Mouse (Mus musculus): Measurements from ENCODE around the gene Saa3. TPM values are rescaled to one million over a fixed set of nuclear protein-coding genes. Genes with fewer than 3 reads are reported as not detected.
"Not testable (repeated sequence)": the region's sequence is repeated elsewhere in the genome, so short reads cannot be mapped to it uniquely, and the experiment has no call there.

Gene Saa3
- polyA plus RNA-seq, 1 experiment from 2014 or later, result 0.55 TPM

DNA sequence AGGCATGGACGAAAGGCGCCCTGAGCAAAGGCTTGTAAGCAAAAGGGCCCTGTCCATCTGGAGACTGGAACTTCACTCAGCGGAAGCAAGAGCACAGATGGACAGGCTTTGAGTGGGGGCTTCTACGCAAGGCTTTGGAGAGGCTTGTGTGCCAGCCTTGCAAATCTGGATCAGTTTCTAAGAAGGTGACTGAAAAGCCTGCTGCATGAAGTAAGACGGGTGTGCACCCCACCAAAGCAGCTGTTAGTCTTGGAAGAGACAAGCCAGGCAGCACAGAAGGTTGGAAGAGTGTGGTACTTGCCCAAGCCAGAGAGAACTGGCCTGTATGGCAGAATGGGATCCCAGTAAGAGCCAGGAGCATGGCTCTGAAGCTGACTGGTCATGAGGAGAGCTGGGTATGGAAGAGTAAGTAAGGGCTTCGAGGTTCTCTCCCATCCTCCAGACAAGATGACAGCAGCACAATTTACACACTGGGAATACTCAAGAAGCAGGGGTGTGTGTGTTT, 14.9 kb downstream of the Saa3 start:
- H3K27ac ChIP-seq, result no peak overlapping the region
- ATAC-seq (replicated peaks; ENCODE audit: low FRiP score), result no peak
- no peak overlapping the region for H3K4me2 ChIP-seq
- 92% methylated on average over 6 of the region's 6 CpGs for WGBS
- no peaks in the 10 kb centered on the region for H3K9me3 ChIP-seq (replicated peaks)
- H3K4me1 ChIP-seq, result no peaks in the 10 kb centered on the region
- no peak overlapping the region for H3K4me3 ChIP-seq (replicated peaks)
- peaks cover 97% of the 10 kb centered on the region for H3K36me3 ChIP-seq
- no peaks in the 10 kb centered on the region for H3K27me3 ChIP-seq
- no peak overlapping the region for H3K9ac ChIP-seq

DNA sequence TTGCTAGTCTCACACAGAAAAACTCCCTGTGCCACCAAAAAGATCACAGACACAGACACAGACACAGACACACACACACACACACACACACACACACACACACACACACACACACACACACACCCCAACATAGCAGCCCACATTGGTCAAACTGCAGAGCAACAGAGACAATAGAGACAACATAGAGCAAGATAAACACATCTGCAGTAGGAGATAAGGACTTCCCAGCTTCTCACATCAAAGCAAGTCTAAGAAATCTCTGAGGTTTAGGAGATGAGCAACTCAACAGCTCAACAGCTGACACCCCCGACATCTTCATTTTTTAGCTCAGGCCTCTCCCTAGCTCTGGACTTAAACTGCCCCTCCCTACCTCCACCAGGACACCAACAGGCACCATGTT, 18.7 kb downstream of the Saa3 start:
- no peak for ATAC-seq (replicated peaks; ENCODE audit: low FRiP score)
- no peak overlapping the region for H3K4me3 ChIP-seq (replicated peaks)
- H3K27ac ChIP-seq, result no peak overlapping the region
- no peak overlapping the region for H3K9ac ChIP-seq
- no peaks in the 10 kb centered on the region for H3K9me3 ChIP-seq (replicated peaks)
- no peak overlapping the region for H3K4me2 ChIP-seq
- 86% methylated on average over 1 of the region's 1 CpGs for WGBS
- peaks cover 84% of the 10 kb centered on the region for H3K36me3 ChIP-seq
- no peaks in the 10 kb centered on the region for H3K27me3 ChIP-seq
- H3K4me1 ChIP-seq, result no peaks in the 10 kb centered on the region

DNA sequence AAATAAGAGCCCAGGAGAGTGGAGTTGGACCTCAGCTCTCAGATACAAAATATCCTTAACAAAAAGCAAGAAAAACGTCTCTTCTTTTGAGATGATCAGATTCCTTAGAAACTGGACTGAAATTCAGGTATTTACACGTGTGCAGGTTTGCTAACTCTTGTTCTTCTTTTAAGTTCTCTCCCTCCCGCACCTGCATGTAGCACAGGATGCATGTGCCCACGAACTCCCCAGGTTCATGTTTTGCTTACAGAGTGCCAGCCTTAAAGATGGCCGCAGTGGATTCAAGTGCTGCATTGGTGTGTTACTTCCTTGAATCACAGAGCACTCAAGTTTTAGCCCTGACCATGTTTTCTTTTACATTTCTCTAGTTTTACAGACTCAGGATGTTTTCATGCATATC, 28.7 kb downstream of the Saa3 start:
- no peak overlapping the region for H3K4me3 ChIP-seq (replicated peaks)
- no peak overlapping the region for H3K27ac ChIP-seq
- 86% methylated on average over 5 of the region's 5 CpGs for WGBS
- H3K36me3 ChIP-seq, result peaks cover 42% of the 10 kb centered on the region
- no peak for ATAC-seq (replicated peaks; ENCODE audit: low FRiP score)
- H3K4me1 ChIP-seq, result no peaks in the 10 kb centered on the region
- H3K4me2 ChIP-seq, result no peak overlapping the region
- no peak overlapping the region for H3K9ac ChIP-seq
- no peaks in the 10 kb centered on the region for H3K9me3 ChIP-seq (replicated peaks)
- H3K27me3 ChIP-seq, result no peaks in the 10 kb centered on the region

DNA sequence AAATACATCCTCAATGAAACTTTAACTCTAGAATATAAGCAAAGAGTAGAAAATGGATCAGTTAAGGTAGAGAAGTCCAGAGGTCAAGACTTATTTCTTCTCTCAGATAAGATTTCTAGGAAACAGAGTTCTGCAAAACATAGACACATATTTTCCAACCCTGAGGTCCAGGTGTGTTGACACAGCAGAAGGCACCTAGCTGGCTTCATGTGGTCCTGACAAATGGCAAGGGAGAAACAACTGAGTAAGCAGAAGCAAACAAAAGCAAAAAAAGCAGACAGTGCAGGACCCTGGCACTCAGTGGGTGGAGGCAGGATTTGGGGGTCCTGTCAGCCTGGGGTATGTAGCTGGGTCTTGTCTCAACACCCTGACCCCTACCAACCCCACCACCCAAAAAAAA, 34.8 kb downstream of the Saa3 start:
- Histone ChIP-seq H3K27me3 (no peaks in the 10 kb centered on the region), H3K36me3 (no peaks in the 10 kb centered on the region), H3K4me3 (replicated peaks) (no peak overlapping the region), H3K9me3 (replicated peaks) (no peaks in the 10 kb centered on the region), H3K27ac (no peak overlapping the region), H3K4me2 (no peak overlapping the region), H3K4me1 (no peaks in the 10 kb centered on the region), H3K9ac (no peak overlapping the region)
- ATAC-seq (replicated peaks; ENCODE audit: low FRiP score), result no peak

DNA sequence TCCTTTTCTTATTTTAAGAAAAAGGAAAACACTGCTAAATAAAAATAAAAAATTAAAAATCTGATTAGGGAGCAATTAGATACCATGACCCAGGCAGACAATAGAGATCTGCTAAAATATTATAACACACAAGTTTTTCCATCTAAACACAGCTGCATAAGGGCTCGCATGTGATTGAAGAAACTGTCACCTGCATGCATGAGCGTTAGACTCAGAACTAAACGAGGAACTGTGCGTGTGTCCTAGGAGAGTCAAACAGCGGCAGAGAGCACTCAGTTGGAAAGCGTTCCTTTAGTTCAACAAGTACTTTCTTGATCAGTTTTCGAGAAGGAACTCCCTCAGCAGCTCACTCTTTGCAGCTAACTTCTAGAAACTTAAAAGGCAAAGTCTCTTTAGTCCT, 36.5 kb downstream of the Saa3 start:
- not testable (repeated sequence) for H3K4me2 ChIP-seq; ATAC-seq (replicated peaks; ENCODE audit: low FRiP score); H3K27me3 ChIP-seq; H3K9ac ChIP-seq; H3K36me3 ChIP-seq; H3K4me1 ChIP-seq; H3K27ac ChIP-seq; H3K4me3 ChIP-seq (replicated peaks); H3K9me3 ChIP-seq (replicated peaks)
- WGBS, result 78% methylated on average over 7 of the region's 7 CpGs

DNA sequence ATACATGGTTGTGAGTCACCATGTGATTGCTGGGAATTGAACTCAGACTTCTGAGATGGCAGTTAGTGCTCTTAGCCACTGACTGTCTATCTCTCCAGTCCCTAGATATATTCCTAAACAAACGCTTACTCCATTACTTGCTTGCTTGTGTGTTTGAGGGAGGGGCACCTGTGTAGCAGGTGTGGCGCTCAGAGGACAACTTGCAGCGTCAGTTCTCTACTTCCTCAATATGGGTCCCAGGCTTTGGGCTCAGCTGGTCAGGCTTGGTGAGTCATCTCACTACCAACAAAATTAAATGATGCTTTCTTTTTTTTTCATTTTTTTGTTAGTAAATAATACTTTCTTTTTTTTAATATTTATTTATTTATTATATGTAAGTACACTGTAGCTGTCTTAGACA, 37.1 kb downstream of the Saa3 start:
- H3K27me3 ChIP-seq, result no peaks in the 10 kb centered on the region
- 96% methylated on average over 3 of the region's 3 CpGs for WGBS
- ATAC-seq (replicated peaks; ENCODE audit: low FRiP score), result no peak

DNA sequence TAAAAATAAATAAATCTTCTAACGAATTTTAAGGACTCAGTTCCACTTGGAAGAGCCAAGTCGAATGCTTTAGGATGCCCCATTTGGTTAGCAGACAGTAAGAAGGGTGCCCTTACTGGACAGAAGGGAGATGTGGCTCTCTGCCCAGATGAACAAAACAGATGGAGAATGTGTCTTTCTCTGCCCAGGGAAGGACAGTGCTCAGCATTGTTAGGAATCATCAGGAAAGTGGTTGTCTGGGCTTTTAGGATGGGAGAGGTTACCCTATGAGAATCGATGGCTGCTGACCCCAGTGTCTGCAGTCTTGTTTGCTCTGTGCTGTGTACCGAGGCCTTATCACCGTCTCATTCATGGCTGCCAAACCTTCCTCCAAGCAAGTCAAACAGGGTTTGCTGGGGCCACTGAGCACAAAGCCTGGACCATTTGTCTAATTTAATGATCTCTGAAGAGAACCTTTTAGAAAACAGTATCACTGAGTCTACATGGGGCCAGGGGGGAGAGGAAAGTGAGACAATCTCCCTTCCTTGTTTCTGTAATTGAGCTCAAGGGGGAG, 38.6 kb downstream of the Saa3 start:
- WGBS, result 38% methylated on average over 5 of the region's 5 CpGs
- Histone ChIP-seq H3K36me3 (no peaks in the 10 kb centered on the region), H3K9ac (no peak overlapping the region), H3K27ac (no peak overlapping the region), H3K9me3 (replicated peaks) (no peaks in the 10 kb centered on the region), H3K27me3 (no peaks in the 10 kb centered on the region), H3K4me1 (peaks cover 8% of the 10 kb centered on the region), H3K4me2 (no peak overlapping the region), H3K4me3 (replicated peaks) (no peak overlapping the region)
- peak; percentile 56; the same call in 1 of the 2 replicates for ATAC-seq (replicated peaks; ENCODE audit: low FRiP score)

More for the DNA sequence above, 37.1 kb downstream of the Saa3 start:
- H3K4me1 ChIP-seq, result no peaks in the 10 kb centered on the region; the same call in 1 of the 2 replicates
- no peaks in the 10 kb centered on the region for H3K36me3 ChIP-seq
- H3K4me3 ChIP-seq (replicated peaks), result no peak overlapping the region
- no peaks in the 10 kb centered on the region for H3K9me3 ChIP-seq (replicated peaks)
- H3K4me2 ChIP-seq, result no peak overlapping the region
- H3K9ac ChIP-seq, result no peak overlapping the region
- H3K27ac ChIP-seq, result no peak overlapping the region

DNA sequence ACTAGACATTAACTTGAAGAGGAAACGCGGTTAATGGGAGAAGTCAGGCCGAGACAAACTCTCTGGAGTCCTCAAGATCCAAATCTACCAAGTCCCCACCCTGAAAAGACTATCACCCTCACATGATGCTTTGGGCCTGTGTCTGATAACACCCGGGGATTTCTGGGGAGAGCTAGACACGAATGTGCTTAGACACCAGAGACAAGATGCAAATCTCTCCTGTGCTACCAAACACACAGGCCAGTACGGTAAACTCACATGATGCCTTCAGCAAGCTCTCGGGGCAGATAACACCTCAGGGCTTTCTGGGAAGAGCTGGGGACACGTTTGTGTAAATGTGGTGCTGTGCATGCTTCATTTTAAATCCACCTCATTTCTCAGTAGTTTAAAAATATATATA, 39.6 kb downstream of the Saa3 start:
- Histone ChIP-seq H3K4me3 (replicated peaks) (no peak overlapping the region), H3K4me2 (no peak overlapping the region), H3K4me1 (peaks cover 11% of the 10 kb centered on the region), H3K9me3 (replicated peaks) (no peaks in the 10 kb centered on the region), H3K9ac (no peak overlapping the region), H3K36me3 (no peaks in the 10 kb centered on the region), H3K27ac (no peak overlapping the region), H3K27me3 (no peaks in the 10 kb centered on the region)
- 83% methylated on average over 8 of the region's 8 CpGs for WGBS
- no peak for ATAC-seq (replicated peaks; ENCODE audit: low FRiP score)

DNA sequence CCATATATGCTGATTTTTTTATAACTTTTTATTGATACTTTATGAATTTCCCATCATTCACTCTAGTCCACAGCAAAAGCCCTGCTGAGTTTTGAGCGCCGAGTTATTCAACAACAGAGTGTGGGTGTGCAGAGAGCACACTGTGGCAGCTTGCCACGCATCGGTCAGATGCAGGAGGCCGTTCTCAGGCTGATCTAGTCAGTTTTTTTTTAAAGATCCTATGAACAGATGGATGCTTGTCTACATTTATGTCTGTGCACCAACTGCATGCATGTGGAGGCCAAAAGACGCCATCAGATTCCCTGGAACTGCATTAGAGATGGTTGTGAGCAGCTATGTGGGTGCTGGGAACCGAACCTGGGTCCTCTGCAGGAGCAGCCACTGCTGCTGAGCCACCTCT, 40.4 kb downstream of the Saa3 start:
- Histone ChIP-seq H3K27ac (no peak overlapping the region), H3K9me3 (replicated peaks) (no peaks in the 10 kb centered on the region), H3K4me2 (no peak overlapping the region), H3K4me3 (replicated peaks) (no peak overlapping the region), H3K9ac (no peak overlapping the region), H3K4me1 (peaks cover 11% of the 10 kb centered on the region), H3K27me3 (no peaks in the 10 kb centered on the region), H3K36me3 (no peaks in the 10 kb centered on the region)
- no peak for ATAC-seq (replicated peaks; ENCODE audit: low FRiP score)
- 90% methylated on average over 7 of the region's 7 CpGs for WGBS

DNA sequence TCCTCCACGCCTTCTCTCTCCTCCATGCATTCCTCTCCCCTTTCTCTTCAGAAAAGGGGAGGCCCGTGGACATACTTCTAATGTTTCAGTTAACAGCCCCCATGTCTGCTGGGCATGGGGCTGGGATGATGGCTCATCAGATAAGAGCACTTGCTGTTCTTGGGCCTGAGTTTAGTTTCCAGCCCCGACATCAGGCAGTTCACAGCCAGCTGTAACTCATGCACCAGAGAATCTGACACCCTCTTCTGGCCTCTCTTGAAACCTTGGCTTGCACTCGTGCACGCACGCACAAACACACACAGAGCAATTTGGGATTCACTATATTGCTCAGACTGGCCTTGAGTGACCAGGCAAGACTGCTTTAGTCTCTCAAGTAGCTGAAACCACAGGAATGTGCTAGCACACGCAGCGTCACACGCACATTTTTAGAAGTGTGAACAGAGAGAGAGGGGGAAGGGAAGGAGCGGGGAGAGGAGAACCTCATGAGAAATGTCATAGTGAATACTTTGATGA, 43.3 kb downstream of the Saa3 start, which contains the start of gene Tph1:
Tph1 (minus strand) TSS at position 378 of the 513 bp plus-strand sequence.
- Histone ChIP-seq H3K4me1 (peaks cover 15% of the 10 kb centered on the region), H3K9ac (0 out of 2 replicates have a peak within 1 kb of the TSS, but pooled peaks have one; percentile 11), H3K36me3 (no peaks in the 10 kb centered on the region), H3K4me2 (no peak within 1 kb of the TSS), H3K27me3 (peaks cover 4% of the 10 kb centered on the region; the same call in 1 of the 2 replicates), H3K9me3 (replicated peaks) (no peaks in the 10 kb centered on the region), H3K27ac (no peak within 1 kb of the TSS), H3K4me3 (replicated peaks) (no peak within 1 kb of the TSS)
- 26% methylated on average over 10 of the region's 10 CpGs for WGBS
- 0 out of 2 replicates have a peak, but pooled peaks have one; percentile 31 for ATAC-seq (replicated peaks; ENCODE audit: low FRiP score)

DNA sequence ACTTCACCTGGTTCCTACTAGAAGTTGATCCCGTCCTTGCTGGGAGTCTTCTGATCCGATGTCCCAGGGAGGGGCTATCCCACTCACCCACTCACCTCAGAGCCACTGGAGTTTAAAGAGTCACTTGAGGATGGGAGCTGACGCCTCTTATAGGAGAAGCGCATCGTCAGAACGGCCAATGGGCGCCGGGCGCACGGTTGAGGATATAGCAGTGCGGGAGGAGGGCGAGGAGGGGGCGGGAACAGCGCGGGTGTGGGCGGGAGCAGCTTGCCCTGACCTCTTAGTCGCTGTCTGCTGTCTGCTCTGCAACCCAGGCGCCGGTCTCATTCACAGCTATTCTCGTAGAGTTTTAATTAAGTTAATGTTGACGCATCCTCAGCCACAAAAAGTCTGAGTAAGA, 48.2 kb downstream of the Saa3 start:
- Histone ChIP-seq H3K4me2 (peak overlapping the region; percentile 50), H3K4me1 (peaks cover 13% of the 10 kb centered on the region), H3K4me3 (replicated peaks) (peak overlapping the region; percentile 16; the same call in 1 of the 2 replicates), H3K9ac (no peak overlapping the region), H3K27ac (no peak overlapping the region), H3K36me3 (no peaks in the 10 kb centered on the region), H3K9me3 (replicated peaks) (no peaks in the 10 kb centered on the region), H3K27me3 (peaks cover 26% of the 10 kb centered on the region)
- 1% methylated on average over 21 of the region's 21 CpGs for WGBS
- 0 out of 2 replicates have a peak, but pooled peaks have one; percentile 54 for ATAC-seq (replicated peaks; ENCODE audit: low FRiP score)

DNA sequence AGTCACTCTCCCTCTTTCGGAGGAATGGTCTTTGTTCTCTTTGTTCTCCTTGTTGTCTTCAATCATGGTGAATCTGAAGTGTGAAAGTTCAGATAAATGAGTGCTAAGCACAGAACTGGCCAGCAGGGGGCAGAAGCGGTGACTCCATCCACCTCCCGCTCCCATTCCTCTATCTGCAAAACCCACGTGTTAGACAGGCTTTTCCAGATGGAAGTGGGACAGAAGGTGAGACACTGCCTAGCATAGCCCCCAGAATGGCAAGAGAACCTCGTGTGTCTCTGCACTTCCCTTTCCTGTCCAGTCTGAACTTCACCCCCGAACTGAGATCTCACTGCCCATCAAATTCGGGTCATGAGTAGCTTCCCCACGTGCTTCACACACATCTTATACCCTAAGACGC, 50.3 kb downstream of the Saa3 start:
- H3K4me3 ChIP-seq (replicated peaks), result no peak overlapping the region
- no peaks in the 10 kb centered on the region for H3K9me3 ChIP-seq (replicated peaks)
- H3K27ac ChIP-seq, result no peak overlapping the region
- peaks cover 26% of the 10 kb centered on the region for H3K27me3 ChIP-seq
- H3K9ac ChIP-seq, result no peak overlapping the region
- WGBS, result 23% methylated on average over 9 of the region's 9 CpGs
- H3K36me3 ChIP-seq, result no peaks in the 10 kb centered on the region
- ATAC-seq (replicated peaks; ENCODE audit: low FRiP score), result no peak
- peaks cover 7% of the 10 kb centered on the region for H3K4me1 ChIP-seq
- no peak overlapping the region for H3K4me2 ChIP-seq

Data from kidney, embryonic 15.5 days (tissue).